Mouse (Mus musculus) spleen, postnatal 10 days (tissue): ENCODE measurements around the gene Nid2.
A peak's percentile ranks its signal among the peaks of the same experiment; 100 is the strongest.

Experiments used
- DNase-seq, 2 experiments: peaks; one replicate each; pipeline ENCODE4 v3.0.0; 2021 to 2022; ENCODE audit warnings: low spot score in 2 of 2

Gene Nid2

GRCm38 (mm10) chr14:19785797-19786588 lies 34.9 kb downstream of the Nid2 start:
- no peak for DNase-seq

DNA sequence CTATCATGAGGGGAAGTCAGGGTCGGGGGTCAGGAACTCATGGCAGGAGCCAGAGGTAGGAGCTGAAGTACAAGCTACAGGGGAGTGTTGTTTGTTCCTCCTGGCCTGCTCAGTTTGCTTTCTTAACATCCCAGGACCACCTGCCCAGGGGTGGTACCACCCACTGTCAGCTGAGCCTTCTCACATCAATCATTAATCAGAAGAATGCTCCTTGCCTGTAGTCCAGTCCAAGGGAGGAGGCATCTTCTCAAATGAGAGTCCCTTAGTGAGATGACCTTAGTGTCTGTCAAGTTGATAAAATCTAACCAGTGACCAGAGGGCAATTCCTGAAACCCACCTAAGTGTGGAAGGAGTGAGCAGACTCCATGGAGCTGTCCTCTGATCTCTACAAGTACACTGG lies 37.4 kb downstream of the Nid2 start:
- no peak for DNase-seq

- no peak for DNase-seq
These were observed 43.8 kb downstream of the Nid2 start for GRCm38 (mm10) chr14:19794881-19795280.

- no peak for DNase-seq
These were observed 45.7 kb downstream of the Nid2 start for GRCm38 (mm10) chr14:19796541-19797304.

DNA sequence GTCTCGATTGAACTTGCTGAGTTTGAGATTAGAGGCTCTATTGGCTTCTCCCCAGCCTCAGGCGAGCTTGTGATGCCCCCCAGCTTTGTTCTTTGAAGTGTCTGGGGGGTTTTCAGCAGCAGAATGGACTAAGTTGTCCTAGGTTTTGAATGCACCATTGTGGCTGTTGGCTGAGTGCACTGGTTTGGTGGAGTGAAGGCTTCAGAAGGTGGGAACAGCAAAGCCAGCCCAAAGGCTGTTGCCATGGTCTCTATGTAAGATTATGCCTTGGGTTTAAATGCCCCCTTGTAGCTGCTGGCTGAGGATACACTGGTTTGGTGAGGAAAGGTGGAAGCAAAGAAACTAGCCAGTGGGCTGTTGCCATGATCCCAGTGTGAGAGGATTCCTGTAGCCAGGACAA lies 49.4 kb downstream of the Nid2 start:
- no peak for DNase-seq

GRCm38 (mm10) chr14:19801474-19802215 lies 50.6 kb downstream of the Nid2 start:
- no peak for DNase-seq

- DNase-seq, result no peak
These were observed 52.2 kb downstream of the Nid2 start for GRCm38 (mm10) chr14:19803222-19803621.

DNA sequence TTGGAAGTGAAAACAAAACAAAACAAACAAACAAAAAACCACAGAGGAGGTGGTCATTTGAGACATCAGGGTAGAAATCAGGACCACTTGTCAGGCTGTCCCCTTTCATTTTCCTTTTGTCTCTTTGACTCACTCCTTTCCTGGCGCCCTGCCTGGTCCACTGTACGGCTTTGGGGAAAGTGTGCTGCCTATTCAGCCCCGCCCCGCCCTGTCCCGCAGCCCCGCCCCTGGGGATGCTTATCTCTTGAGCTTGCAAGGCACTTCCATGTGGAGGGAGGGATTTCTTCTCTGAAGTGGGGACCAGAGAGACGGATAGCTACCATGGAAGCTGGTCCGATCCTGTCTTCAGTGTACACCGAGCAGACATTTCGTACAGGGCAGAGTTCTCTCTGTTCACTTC lies 52.6 kb downstream of the Nid2 start:
- DNase-seq, result no peak

GRCm38 (mm10) chr14:19807339-19807738 lies 56.3 kb downstream of the Nid2 start:
- no peak for DNase-seq

DNA sequence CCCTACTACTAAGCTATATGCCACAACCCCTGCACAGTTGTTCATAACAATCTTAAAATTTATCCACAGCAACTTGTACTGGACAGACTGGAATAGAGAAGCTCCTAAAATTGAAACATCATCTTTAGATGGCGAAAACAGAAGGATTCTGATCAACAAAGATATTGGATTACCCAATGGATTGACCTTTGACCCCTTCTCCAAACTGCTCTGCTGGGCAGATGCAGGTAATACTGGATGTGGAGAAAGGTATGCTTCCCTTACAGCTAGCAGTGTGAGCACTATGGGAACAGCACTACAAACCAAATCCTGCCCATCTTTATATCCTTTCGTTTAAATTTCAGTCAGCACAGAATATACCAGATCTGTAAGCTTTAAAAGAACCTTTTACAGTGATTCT lies 56.8 kb downstream of the Nid2 start:
- no peak for DNase-seq

- no peak for DNase-seq
These were observed 58.9 kb downstream of the Nid2 start for GRCm38 (mm10) chr14:19809934-19810333.

- no peak for DNase-seq
These were observed 62.0 kb downstream of the Nid2 start for GRCm38 (mm10) chr14:19813061-19813460.

GRCm38 (mm10) chr14:19817949-19818348 lies 66.9 kb downstream of the Nid2 start:
- DNase-seq, result peak; percentile 67 to 87

DNA sequence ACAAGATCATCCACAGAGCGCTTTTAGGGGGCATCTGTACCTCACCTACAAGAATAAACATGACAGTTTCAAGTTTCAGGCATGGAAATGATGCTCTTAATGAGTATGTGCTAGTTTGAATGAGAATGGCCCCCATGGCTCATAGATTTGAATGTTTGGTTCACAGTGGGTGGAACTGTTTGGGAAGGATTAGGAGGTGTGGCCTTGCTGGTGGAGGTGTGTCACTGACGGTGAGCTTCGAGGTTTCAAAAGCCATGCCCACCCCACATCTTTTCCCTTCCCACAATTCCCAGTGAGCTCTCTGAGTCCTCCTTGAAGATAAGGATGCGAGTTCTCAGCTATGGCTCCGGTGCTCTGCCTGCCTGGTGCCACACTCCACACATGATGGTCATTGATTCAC lies 70.6 kb downstream of the Nid2 start:
- DNase-seq, result no peak

GRCm38 (mm10) chr14:19823321-19824142 lies 72.5 kb downstream of the Nid2 start, which contains the start of gene Rtraf:
Rtraf (minus strand) TSS chr14:19823824.
- DNase-seq, result peak; percentile 92 to 96

- DNase-seq, result no peak
These were observed 74.4 kb downstream of the Nid2 start for GRCm38 (mm10) chr14:19825481-19825880.

GRCm38 (mm10) chr14:19836289-19836688 lies 85.2 kb downstream of the Nid2 start:
- no peak for DNase-seq

DNA sequence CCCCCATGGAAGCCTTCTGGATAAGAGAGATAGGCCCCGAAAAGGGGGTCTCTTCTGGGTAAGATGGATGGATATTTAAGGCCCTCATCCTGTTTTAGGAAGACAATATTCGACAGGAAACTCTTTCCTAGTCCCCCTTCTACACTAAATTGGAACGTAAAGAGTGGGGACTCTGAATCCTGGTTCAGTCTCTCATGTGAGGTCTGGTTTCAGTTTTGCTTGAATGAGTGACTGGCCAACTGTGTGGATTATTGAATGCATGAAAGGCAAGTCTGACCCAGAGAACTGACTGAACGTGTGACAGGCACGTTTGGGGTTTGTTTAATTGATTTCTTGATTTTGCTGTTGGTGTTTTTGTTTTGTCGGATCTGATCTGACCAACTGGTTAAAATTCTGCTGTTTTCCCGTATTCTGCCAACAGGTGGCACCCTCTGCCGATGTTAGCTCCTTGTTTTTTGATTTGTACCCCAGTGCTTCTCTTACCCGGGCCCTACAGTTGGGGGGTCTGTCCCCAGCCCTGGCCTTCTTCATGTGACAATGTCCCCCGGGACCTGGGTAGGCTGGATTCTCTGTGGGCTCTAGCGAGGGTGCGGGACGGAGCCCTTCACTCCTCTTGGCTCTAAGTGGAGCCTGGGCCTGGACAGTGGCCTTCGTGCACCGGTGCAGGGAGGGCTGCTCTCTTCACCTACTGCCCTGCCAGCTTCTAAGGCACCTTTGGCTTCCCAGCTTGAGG lies 88.7 kb downstream of the Nid2 start:
- DNase-seq, result peak; percentile 44 to 78

GRCm38 (mm10) chr14:19853471-19853870 lies 102.4 kb downstream of the Nid2 start:
- no peak for DNase-seq

DNA sequence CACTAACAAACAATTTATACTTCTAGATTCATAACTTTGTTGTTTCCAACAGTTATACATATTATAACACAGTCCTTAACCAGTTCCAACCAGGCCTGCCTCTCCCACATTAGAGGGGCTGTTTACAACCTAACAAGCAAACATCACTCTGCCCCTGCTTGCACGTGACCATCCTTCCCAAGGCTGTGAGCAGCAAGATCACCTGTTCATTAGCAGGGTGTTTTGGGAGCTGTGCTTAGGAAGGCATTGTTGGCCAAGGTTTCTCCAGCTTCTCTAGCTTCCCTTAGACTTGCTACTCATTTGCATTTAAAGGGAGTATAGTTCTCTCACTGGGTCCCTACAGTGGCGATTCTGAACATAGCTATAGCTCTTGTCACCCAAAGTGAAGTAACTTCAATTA lies 107.2 kb downstream of the Nid2 start:
- no peak for DNase-seq
